20 mouse cellular contexts compared by ENCODE assay signal in genomic region chr17:33807181-33807888, GRCm38 (mm10). TPM values are rescaled to one million over a fixed set of nuclear protein-coding genes. Genes with fewer than 3 reads are reported as not detected.
DNase-seq lines count a peak whose midpoint lies in the region; ATAC-seq and TF ChIP-seq lines count a peak whose summit lies in the region.
"Had no signal": no experiment of that assay in that cellular context is flagged by ENCODE, and none has a peak within 500 bp of the region (broad histone marks: within the 10 kb centered on the region; RNA-seq: fewer than 3 reads in every experiment).

No protein-coding gene starts in this region.

- peak overlapping the region; percentile 44 for H3K27ac ChIP-seq in liver, postnatal 0 days (ENCODE audit: low read depth)
- no peak overlapping the region for H3K27ac ChIP-seq in liver, embryonic 11.5 days (ENCODE audit: low read depth, low read length)
- peak overlapping the region; percentile 94 for H3K27ac ChIP-seq in ES-E14 (ENCODE audit: insufficient read depth, low read depth, low read length, poor library complexity, severe bottlenecking)
- H3K27ac ChIP-seq: embryonic facial prominence, embryonic 12.5 days; forebrain, embryonic 15.5 days; heart, embryonic 15.5 days; hindbrain, embryonic 13.5 days; hindbrain, postnatal 0 days had no signal

- peak; percentile 28 for DNase-seq in adrenal gland, postnatal 14 days
- no peak for DNase-seq in adrenal gland, adult 8-10 months
- no peak for DNase-seq in liver, postnatal 0 days
- DNase-seq in liver, embryonic 11.5 days (ENCODE audit: low spot score): no peak
- DNase-seq in ES-E14 (ENCODE audit: low read depth, low spot score): peak; percentile 67
- no peak for DNase-seq in retina, embryonic 14.5 days (ENCODE audit: low spot score)
- DNase-seq: cerebellum, adult 11-12 months; cerebellum, adult 9-10 months; cerebellum, postnatal 25 days; gastrocnemius, postnatal 36 days; heart, adult 18-20 months; heart, postnatal 14 days; kidney, adult 11 months had no signal

- H3K27me3 ChIP-seq in liver, postnatal 0 days (ENCODE audit: insufficient read depth, low read length): peaks cover 6% of the 10 kb centered on the region; the same call in 1 of the 2 replicates
- H3K27me3 ChIP-seq in liver, embryonic 11.5 days (replicated peaks; ENCODE audit: control insufficient read depth, insufficient read depth, low read length): no peaks in the 10 kb centered on the region
- H3K27me3 ChIP-seq: forebrain, embryonic 15.5 days had no signal

- in situ Hi-C loops in ES-E14 (cut with MboI; ENCODE audit: low sequenced_read_pairs in 2 of 2, unreplicated experiment in 2 of 2): no loop called here

- H3K9me3 ChIP-seq in liver, postnatal 0 days (ENCODE audit: low read length): no peaks in the 10 kb centered on the region
- no peaks in the 10 kb centered on the region for H3K9me3 ChIP-seq in liver, embryonic 11.5 days (ENCODE audit: control insufficient read depth, low read length)
- no peaks in the 10 kb centered on the region for H3K9me3 ChIP-seq in ES-E14 (ENCODE audit: control insufficient read depth, insufficient read depth, low read depth, low read length)
- H3K9me3 ChIP-seq: embryonic facial prominence, embryonic 12.5 days; forebrain, embryonic 15.5 days; heart, embryonic 15.5 days; hindbrain, embryonic 13.5 days had no signal

- TF ChIP-seq CTCF in liver, postnatal 0 days (IDR thresholded peaks at IDR 0.05; ENCODE audit: low read depth): no peak

- 53% methylated on average over 8 of the region's 9 CpGs for WGBS in liver, postnatal 0 days (ENCODE audit: insufficient replicate concordance)
- 39% methylated on average over 9 of the region's 9 CpGs for WGBS in liver, embryonic 11.5 days

- no peak overlapping the region for H3K4me3 ChIP-seq in liver, postnatal 0 days (ENCODE audit: low read depth, low read length)
- no peak overlapping the region for H3K4me3 ChIP-seq in liver, embryonic 11.5 days (ENCODE audit: low read depth, low read length)
- H3K4me3 ChIP-seq in ES-E14 (ENCODE audit: insufficient read depth in 1 of 2, low read depth in 1 of 2, low read length in 2 of 2, poor library complexity in 1 of 2, severe bottlenecking in 1 of 2): peak overlapping the region; percentile 29 to 43
- H3K4me3 ChIP-seq: embryonic facial prominence, embryonic 12.5 days; forebrain, embryonic 15.5 days; heart, embryonic 15.5 days; hindbrain, embryonic 13.5 days had no signal

- no peaks in the 10 kb centered on the region for H3K36me3 ChIP-seq in liver, postnatal 0 days (replicated peaks; ENCODE audit: insufficient read depth, low read length)
- no peaks in the 10 kb centered on the region for H3K36me3 ChIP-seq in liver, embryonic 11.5 days (ENCODE audit: control insufficient read depth, insufficient read depth, low read length)
- no peaks in the 10 kb centered on the region for H3K36me3 ChIP-seq in ES-E14 (ENCODE audit: control insufficient read depth, insufficient read depth, low read length, poor library complexity, severe bottlenecking)
- H3K36me3 ChIP-seq: embryonic facial prominence, embryonic 12.5 days; forebrain, embryonic 15.5 days; heart, embryonic 15.5 days; hindbrain, embryonic 13.5 days had no signal

- peaks cover 8% of the 10 kb centered on the region for H3K4me1 ChIP-seq in liver, postnatal 0 days (ENCODE audit: insufficient read depth)
- H3K4me1 ChIP-seq in liver, embryonic 11.5 days (replicated peaks; ENCODE audit: control insufficient read depth, insufficient read depth, low read length): peaks cover 10% of the 10 kb centered on the region; the same call in 1 of the 2 replicates
- peaks cover 10 to 20% of the 10 kb centered on the region in 2 experiments for H3K4me1 ChIP-seq in ES-E14 (ENCODE audit: control insufficient read depth in 2 of 2, insufficient read depth in 2 of 2, low read length in 2 of 2, poor library complexity in 1 of 2)

- TF ChIP-seq EP300 in liver, postnatal 0 days (IDR thresholded peaks at IDR 0.05; ENCODE audit: low read depth): no peak

- no peak overlapping the region for H3K4me2 ChIP-seq in liver, postnatal 0 days (ENCODE audit: low read depth, low read length)
- no peak overlapping the region for H3K4me2 ChIP-seq in liver, embryonic 11.5 days
- H3K4me2 ChIP-seq: embryonic facial prominence, embryonic 12.5 days; forebrain, embryonic 15.5 days; heart, embryonic 11.5 days; heart, embryonic 15.5 days; hindbrain, embryonic 13.5 days had no signal

- no peak overlapping the region for H3K9ac ChIP-seq in liver, postnatal 0 days (replicated peaks)
- H3K9ac ChIP-seq in liver, embryonic 11.5 days (ENCODE audit: low read depth, low read length): no peak overlapping the region
- H3K9ac ChIP-seq in ES-E14 (ENCODE audit: insufficient read depth, low read depth, low read length, poor library complexity, severe bottlenecking): peak overlapping the region; percentile 3; the same call in 1 of the 2 replicates
- H3K9ac ChIP-seq: embryonic facial prominence, embryonic 12.5 days; forebrain, embryonic 15.5 days; heart, embryonic 15.5 days; hindbrain, embryonic 13.5 days had no signal

- ATAC-seq in liver, postnatal 0 days: peak; percentile 16; the same call in 1 of the 2 replicates
- ATAC-seq in liver, embryonic 11.5 days (replicated peaks; ENCODE audit: low FRiP score): no peak
- no peak for ATAC-seq in megakaryocyte, adult 5-6 weeks (ENCODE audit: poor library complexity, severe bottlenecking)
- ATAC-seq: forebrain, embryonic 15.5 days; hindbrain, postnatal 0 days had no signal

TF ChIP-seq in ES-E14, 5 proteins besides CTCF, POLR2A, EP300 and RAD21:
- TF ChIP-seq MAFK (IDR thresholded peaks at IDR 0.05; ENCODE audit: insufficient read depth, low read depth, low read length) (no peak), CHD2 (IDR thresholded peaks at IDR 0.05; ENCODE audit: low read depth, low read length) (no peak), ZNF384 (IDR thresholded peaks at IDR 0.05; ENCODE audit: low read depth, low read length) (no peak), HCFC1 (IDR thresholded peaks at IDR 0.05; ENCODE audit: borderline replicate concordance, insufficient read depth, low read length) (no peak), ZC3H11A (IDR thresholded peaks at IDR 0.05; ENCODE audit: borderline replicate concordance, low read depth, low read length) (no peak)

RNA-seq across cellular contexts. Expression of gene Kank3, which starts 3.0 kb away (rescaled TPM):
- 92.4 and 108 TPM in 2 replicates for total RNA-seq in adrenal gland, postnatal 14 days (2021)
- total RNA-seq in adrenal gland, adult 8-10 months (2022): 100 to 1,000 TPM in 3 of 4 experiments, 10 to 100 TPM in 1; 69.8 to 130 (median 111) TPM
- polyA plus RNA-seq in liver, postnatal 0 days (2015; fragmentation: Nextera tagmentation; extraction: Ambion mirVana): 9.4 and 10.6 TPM in 2 replicates
- 21.4 and 23.4 TPM in 2 replicates for polyA plus RNA-seq in liver, embryonic 11.5 days (2014; fragmentation: Nextera tagmentation; extraction: Ambion mirVana)
- total RNA-seq in ES-E14 (2012; rRNA removed): 81.1 and 165 TPM in 2 replicates
- 12.3 and 16.2 TPM in 2 replicates for total RNA-seq in megakaryocyte, adult 5-6 weeks (2015)
- 13.5 and 14.8 TPM in 2 replicates for total RNA-seq in megakaryocyte, adult 5-6 weeks (2017)

RNA-seq across cellular contexts. Expression of gene Rps28, which starts 17.0 kb away (rescaled TPM):
- total RNA-seq in adrenal gland, postnatal 14 days (2021): 1,257 and 1,514 TPM in 2 replicates
- total RNA-seq in adrenal gland, adult 8-10 months (2022): 1,000 to 10,000 TPM; 1,538 to 1,820 (median 1,607) TPM
- 699 and 710 TPM in 2 replicates for polyA plus RNA-seq in liver, postnatal 0 days (2015; fragmentation: Nextera tagmentation; extraction: Ambion mirVana)
- 1,026 and 1,173 TPM in 2 replicates for polyA plus RNA-seq in liver, embryonic 11.5 days (2014; fragmentation: Nextera tagmentation; extraction: Ambion mirVana)
- 5,476 and 6,336 TPM in 2 replicates for total RNA-seq in ES-E14 (2012; rRNA removed)
- total RNA-seq in megakaryocyte, adult 5-6 weeks (2015): 875 and 928 TPM in 2 replicates
- total RNA-seq in megakaryocyte, adult 5-6 weeks (2017): 2,242 and 2,459 TPM in 2 replicates

RNA-seq across cellular contexts. Expression of gene Ndufa7, which starts 17.0 kb away (rescaled TPM):
- 505 and 552 TPM in 2 replicates for total RNA-seq in adrenal gland, postnatal 14 days (2021)
- 100 to 1,000 TPM; 371 to 504 (median 430) TPM for total RNA-seq in adrenal gland, adult 8-10 months (2022)
- 379 and 389 TPM in 2 replicates for polyA plus RNA-seq in liver, postnatal 0 days (2015; fragmentation: Nextera tagmentation; extraction: Ambion mirVana)
- polyA plus RNA-seq in liver, embryonic 11.5 days (2014; fragmentation: Nextera tagmentation; extraction: Ambion mirVana): 390 and 411 TPM in 2 replicates
- total RNA-seq in ES-E14 (2012; rRNA removed): 639 and 871 TPM in 2 replicates
- total RNA-seq in megakaryocyte, adult 5-6 weeks (2015): 150 and 160 TPM in 2 replicates
- 110 and 139 TPM in 2 replicates for total RNA-seq in megakaryocyte, adult 5-6 weeks (2017)

RNA-seq across cellular contexts. Expression of gene Angptl4, which starts 25.7 kb away (rescaled TPM):
- total RNA-seq in adrenal gland, postnatal 14 days (2021): 121 and 189 TPM in 2 replicates
- 10 to 100 TPM; 37.2 to 78.4 (median 46.3) TPM for total RNA-seq in adrenal gland, adult 8-10 months (2022)
- polyA plus RNA-seq in liver, postnatal 0 days (2015; fragmentation: Nextera tagmentation; extraction: Ambion mirVana): 64.4 and 93.5 TPM in 2 replicates
- 28.1 and 31.9 TPM in 2 replicates for polyA plus RNA-seq in liver, embryonic 11.5 days (2014; fragmentation: Nextera tagmentation; extraction: Ambion mirVana)
- 30.5 and 39.3 TPM in 2 replicates for total RNA-seq in ES-E14 (2012; rRNA removed)
- total RNA-seq in megakaryocyte, adult 5-6 weeks (2015): 0.59 and 0.80 TPM in 2 replicates
- total RNA-seq in megakaryocyte, adult 5-6 weeks (2017): 0.33 and 0.73 TPM in 2 replicates

RNA-seq across cellular contexts. Expression of gene Cd320, which starts 35.6 kb away (rescaled TPM):
- 31.5 and 36.5 TPM in 2 replicates for total RNA-seq in adrenal gland, postnatal 14 days (2021)
- total RNA-seq in adrenal gland, adult 8-10 months (2022): 10 to 100 TPM; 29.5 to 63.3 (median 37.6) TPM
- 16.6 and 17.4 TPM in 2 replicates for polyA plus RNA-seq in liver, postnatal 0 days (2015; fragmentation: Nextera tagmentation; extraction: Ambion mirVana)
- polyA plus RNA-seq in liver, embryonic 11.5 days (2014; fragmentation: Nextera tagmentation; extraction: Ambion mirVana): 44.1 and 49.7 TPM in 2 replicates
- 131 and 228 TPM in 2 replicates for total RNA-seq in ES-E14 (2012; rRNA removed)
- 2.5 and 4.0 TPM in 2 replicates for total RNA-seq in megakaryocyte, adult 5-6 weeks (2015)
- 0.85 and 1.5 TPM in 2 replicates for total RNA-seq in megakaryocyte, adult 5-6 weeks (2017)

Comparison
In these comparisons a context has a peak if more than half of its experiments do, and no peak if none do; other contexts are left out.
1. DNase-seq: peak in adrenal gland, postnatal 14 days (single experiment) and ES-E14 (single experiment); none in adrenal gland, adult 8-10 months (single experiment), liver, postnatal 0 days (single experiment), liver, embryonic 11.5 days (single experiment) and retina, embryonic 14.5 days (single experiment).
2. H3K4me3 ChIP-seq: peak in ES-E14 (2 of 2); none in liver, postnatal 0 days (single experiment) and liver, embryonic 11.5 days (single experiment).